Mouse (Mus musculus): ENCODE results near the gene Tnik.

DNA sequence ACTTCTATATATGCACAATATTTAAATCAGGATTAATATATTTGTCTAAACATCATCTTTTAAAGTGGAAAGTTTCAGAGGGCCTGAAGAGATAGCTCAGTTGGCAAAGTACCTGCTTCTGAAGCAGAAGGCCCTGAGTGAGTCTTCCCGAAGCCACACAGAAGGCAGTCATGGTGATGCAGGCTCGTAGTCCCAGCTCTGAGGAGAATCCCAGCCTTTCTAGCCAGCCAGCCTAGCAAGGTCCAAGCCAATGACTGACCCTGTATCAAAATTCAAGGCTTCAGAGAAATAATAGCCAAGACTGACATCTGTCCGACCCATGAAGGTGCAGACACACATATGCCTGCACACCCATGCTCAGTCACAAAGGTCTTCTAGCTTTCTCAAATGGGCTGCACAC, 279.9 kb downstream of the Tnik start:
- TF ChIP-seq EP300 (IDR thresholded peaks at IDR 0.05; ENCODE audit: low read depth): no peak
- TF ChIP-seq CTCF (IDR thresholded peaks at IDR 0.05; ENCODE audit: low read depth): no peak

Data from heart, postnatal 0 days (tissue).